Mouse (Mus musculus) E14TG2a.4 (cell line): ENCODE measurements at regions not wholly inside any gene's neighbourhood (a gene's known extent, or its start where the extent isn't known, plus 50 kb on each side); places are given as distances from the start of the nearest gene placed in this dataset.

ENCODE experiments used
- CTCF ChIP-seq: conservative IDR thresholded peaks from 2 replicates; pipeline ENCODE4 v1.5.1; 2014; ENCODE audit warnings: low read length
- POU5F1 ChIP-seq: IDR thresholded peaks from 2 replicates; pipeline ENCODE4 v1.6.1; 2014; ENCODE audit warnings: low read length, borderline replicate concordance

- TF ChIP-seq CTCF, result no peak
- no peak for TF ChIP-seq POU5F1
These were observed 51.7 kb upstream of the Foxe1 start for GRCm38 (mm10) chr4:46291620-46292254.
